Mouse (Mus musculus) liver, adult 2 months (tissue): Measurements from ENCODE around the gene Cdh16. TPM values are rescaled to one million over a fixed set of nuclear protein-coding genes. Genes with fewer than 3 reads are reported as not detected.

ENCODE experiments used
- DNase-seq: peaks from one replicate; pipeline ENCODE4 v3.0.0-alpha.2; 2011; ENCODE audit warnings: low read depth, low spot score; ENCODE audit errors: extremely low read depth
- H3K27ac ChIP-seq: fragments of 200-500 bp; replicated peaks from 2 replicates; pipeline ENCODE4 v1.5.1; 2012; ENCODE audit warnings: low read depth, mild to moderate bottlenecking, control low read depth, inconsistent platforms, low read length; ENCODE audit not compliant: insufficient read depth
- H3K27me3 ChIP-seq: fragments of 200-500 bp; 2 replicates; pipeline ENCODE4 v1.6.1; 2012; ENCODE audit warnings: mild to moderate bottlenecking, moderate library complexity, low read length, inconsistent platforms; ENCODE audit not compliant: control insufficient read depth, insufficient read depth
- H3K36me3 ChIP-seq: fragments of 200-500 bp; 2 replicates; pipeline ENCODE4 v1.6.1; 2012; ENCODE audit warnings: low read length, inconsistent platforms; ENCODE audit not compliant: control insufficient read depth, insufficient read depth
- H3K4me1 ChIP-seq: fragments of 200-500 bp; 2 replicates; pipeline ENCODE4 v1.6.1; 2011; ENCODE audit warnings: low read length; ENCODE audit not compliant: control insufficient read depth, insufficient read depth
- H3K4me3 ChIP-seq: fragments of 200-500 bp; 2 replicates; pipeline ENCODE4 v1.5.1; 2011; ENCODE audit warnings: low read depth, mild to moderate bottlenecking, control low read depth, low read length, moderate library complexity; ENCODE audit not compliant: insufficient read depth
- H3K79me2 ChIP-seq: fragments of 200-500 bp; 2 replicates; pipeline ENCODE4 v1.6.1; 2012; ENCODE audit warnings: inconsistent platforms, mild to moderate bottlenecking, low read length, moderate library complexity; ENCODE audit not compliant: control insufficient read depth, insufficient read depth
- H3K9ac ChIP-seq: fragments of 200-500 bp; 2 replicates; pipeline ENCODE4 v1.6.1; 2012; ENCODE audit warnings: low read depth, mild to moderate bottlenecking, control low read depth, inconsistent platforms, low read length
- CTCF ChIP-seq: fragments of 200-500 bp; IDR thresholded peaks from 2 replicates; pipeline ENCODE4 v1.5.1; 2011; ENCODE audit warnings: low read depth, low read length, control low read depth
- POLR2A ChIP-seq: fragments of 200-500 bp; IDR thresholded peaks from 2 replicates; pipeline ENCODE4 v1.6.1; 2011; ENCODE audit warnings: low read length, control low read depth; ENCODE audit not compliant: insufficient read depth; ENCODE audit errors: extremely low read depth
- WGBS: fragments of 180-500 bp; shearing (Covaris S2); methylation state at CpG from one replicate; pipeline ENCODE4 v1.1.7; 2018; 5-methylcytosine and 5-hydroxymethylcytosine counted together
- polyA plus RNA-seq: library from polyadenylated mRNA; depleted of rRNA; stranded (reverse); fragments of >200 nt; gene quantifications from 2 replicates; pipeline ENCODE4 v1.2.3, GENCODE M21; 2012
- total RNA-seq: library from RNA; depleted of rRNA; stranded (reverse); fragments of >200 nt; gene quantifications from 2 replicates; pipeline ENCODE4 v1.2.3, GENCODE M21; 2014

The Cdh16 gene
- total and polyA plus RNA-seq, 2 experiments: not detected

GRCm38 (mm10) chr8:104601386-104601785, 22.8 kb downstream of the Cdh16 start:
- H3K27me3 ChIP-seq: no peaks in the 10 kb centered on the region
- H3K36me3 ChIP-seq: peaks cover 3% of the 10 kb centered on the region; the same call in 1 of the 2 replicates
- 27% methylated on average over 7 of the region's 7 CpGs for WGBS
- no peak for DNase-seq
- no peak overlapping the region; the same call in 1 of the 2 replicates for H3K27ac ChIP-seq
- H3K9ac ChIP-seq: 0 out of 2 replicates have a peak overlapping the region, but pooled peaks have one; percentile 17
- H3K79me2 ChIP-seq: 0 out of 2 replicates have a peak, but pooled peaks cover under 1% of the 10 kb centered on the region
- peaks cover 21% of the 10 kb centered on the region for H3K4me1 ChIP-seq
- H3K4me3 ChIP-seq: no peak overlapping the region
- TF ChIP-seq POLR2A: no peak
- TF ChIP-seq CTCF: no peak

- peaks cover 44% of the 10 kb centered on the region for H3K4me1 ChIP-seq
- DNase-seq: peak; percentile 87
- peaks cover 21% of the 10 kb centered on the region for H3K79me2 ChIP-seq
- peak overlapping the region; percentile 75 for H3K27ac ChIP-seq
- H3K27me3 ChIP-seq: no peaks in the 10 kb centered on the region
- H3K36me3 ChIP-seq: peaks cover 23% of the 10 kb centered on the region
- H3K9ac ChIP-seq: peak overlapping the region; percentile 43; the same call in 1 of the 2 replicates
- H3K4me3 ChIP-seq: peak overlapping the region; percentile 8; the same call in 1 of the 2 replicates
- 6% methylated on average over 6 of the region's 6 CpGs for WGBS
- TF ChIP-seq POLR2A: no peak
- TF ChIP-seq CTCF: no peak
Observed at GRCm38 (mm10) chr8:104598496-104598895, 25.7 kb downstream of the Cdh16 start.

GRCm38 (mm10) chr8:104597656-104598055, 26.5 kb downstream of the Cdh16 start:
- peak; percentile 31 for DNase-seq
- 51% methylated on average over 6 of the region's 6 CpGs for WGBS
- peak overlapping the region; percentile 65 for H3K27ac ChIP-seq

GRCm38 (mm10) chr8:104595773-104596536, 28.2 kb downstream of the Cdh16 start:
- H3K4me1 ChIP-seq: peaks cover 43% of the 10 kb centered on the region
- TF ChIP-seq CTCF: no peak
- TF ChIP-seq POLR2A: no peak
- 56% methylated on average over 21 of the region's 21 CpGs for WGBS
- H3K36me3 ChIP-seq: peaks cover 25% of the 10 kb centered on the region
- no peak overlapping the region for H3K4me3 ChIP-seq
- no peak overlapping the region for H3K9ac ChIP-seq
- H3K27ac ChIP-seq: peak overlapping the region; percentile 26
- DNase-seq: peak; percentile 37
- peaks cover 27% of the 10 kb centered on the region for H3K79me2 ChIP-seq
- no peaks in the 10 kb centered on the region for H3K27me3 ChIP-seq

More at GRCm38 (mm10) chr8:104597656-104598055, 26.5 kb downstream of the Cdh16 start:
- Histone ChIP-seq H3K27me3 (no peaks in the 10 kb centered on the region), H3K79me2 (peaks cover 23% of the 10 kb centered on the region), H3K9ac (peak overlapping the region; percentile 49; the same call in 1 of the 2 replicates), H3K4me1 (peaks cover 49% of the 10 kb centered on the region), H3K4me3 (no peak overlapping the region), H3K36me3 (peaks cover 25% of the 10 kb centered on the region)
- TF ChIP-seq CTCF: no peak
- TF ChIP-seq POLR2A: no peak

GRCm38 (mm10) chr8:104594611-104595362, 29.4 kb downstream of the Cdh16 start:
- DNase-seq: peak; percentile 60
- Histone ChIP-seq H3K4me1 (peaks cover 45% of the 10 kb centered on the region), H3K36me3 (peaks cover 25% of the 10 kb centered on the region), H3K79me2 (peaks cover 27% of the 10 kb centered on the region), H3K27ac (peak overlapping the region; percentile 9; the same call in 1 of the 2 replicates), H3K4me3 (no peak overlapping the region; the same call in 1 of the 2 replicates), H3K9ac (0 out of 2 replicates have a peak overlapping the region, but pooled peaks have one; percentile 1), H3K27me3 (no peaks in the 10 kb centered on the region)
- no peak for TF ChIP-seq POLR2A
- no peak for TF ChIP-seq CTCF
- WGBS: 83% methylated on average over 19 of the region's 19 CpGs
